Mouse (Mus musculus): ENCODE results near the gene Cox8a. TPM values are rescaled to one million over a fixed set of nuclear protein-coding genes. Genes with fewer than 3 reads are reported as not detected.

The Cox8a gene
- polyA plus RNA-seq, 1 experiment: 2,194 TPM

GRCm38 (mm10) chr19:7191639-7192038, 25.8 kb downstream of the Cox8a start:
- 31% methylated on average over 6 of the region's 6 CpGs for WGBS
- DNase-seq (ENCODE audit: low read depth, low spot score): peak; percentile 42

GRCm38 (mm10) chr19:7190986-7191385, 26.4 kb downstream of the Cox8a start:
- WGBS: 44% methylated on average over 5 of the region's 5 CpGs
- no peak for DNase-seq (ENCODE audit: low read depth, low spot score)

- WGBS: 67% methylated on average over 4 of the region's 4 CpGs
- DNase-seq (ENCODE audit: low read depth, low spot score): no peak
Measured at GRCm38 (mm10) chr19:7189026-7189425, 28.4 kb downstream of the Cox8a start.

GRCm38 (mm10) chr19:7187157-7187556, 30.3 kb downstream of the Cox8a start:
- 64% methylated on average over 5 of the region's 5 CpGs for WGBS
- no peak for DNase-seq (ENCODE audit: low read depth, low spot score)

GRCm38 (mm10) chr19:7185715-7186291, 31.6 kb downstream of the Cox8a start:
- WGBS: 75% methylated on average over 18 of the region's 18 CpGs
- DNase-seq (ENCODE audit: low read depth, low spot score): no peak

GRCm38 (mm10) chr19:7185059-7185458, 32.4 kb downstream of the Cox8a start:
- no peak for DNase-seq (ENCODE audit: low read depth, low spot score)
- 91% methylated on average over 4 of the region's 4 CpGs for WGBS

- 93% methylated on average over 11 of the region's 11 CpGs for WGBS
- DNase-seq (ENCODE audit: low read depth, low spot score): no peak
Measured at GRCm38 (mm10) chr19:7183419-7183818, 34.0 kb downstream of the Cox8a start.

GRCm38 (mm10) chr19:7182273-7182949, 35.0 kb downstream of the Cox8a start:
- DNase-seq (ENCODE audit: low read depth, low spot score): peak; percentile 45
- 7% methylated on average over 23 of the region's 23 CpGs for WGBS

GRCm38 (mm10) chr19:7181496-7181895, 35.9 kb downstream of the Cox8a start:
- WGBS: 79% methylated on average over 7 of the region's 7 CpGs

GRCm38 (mm10) chr19:7180756-7181405, 36.5 kb downstream of the Cox8a start:
- DNase-seq (ENCODE audit: low read depth, low spot score): no peak
- 88% methylated on average over 8 of the region's 8 CpGs for WGBS

More at GRCm38 (mm10) chr19:7181496-7181895, 35.9 kb downstream of the Cox8a start:
- no peak for DNase-seq (ENCODE audit: low read depth, low spot score)

- no peak for DNase-seq (ENCODE audit: low read depth, low spot score)
Measured at GRCm38 (mm10) chr19:7178841-7179452, 38.5 kb downstream of the Cox8a start.

GRCm38 (mm10) chr19:7177804-7178511, 39.5 kb downstream of the Cox8a start:
- WGBS: 83% methylated on average over 13 of the region's 13 CpGs
- no peak for DNase-seq (ENCODE audit: low read depth, low spot score)

More at GRCm38 (mm10) chr19:7178841-7179452, 38.5 kb downstream of the Cox8a start:
- 64% methylated on average over 3 of the region's 3 CpGs for WGBS

- no peak for DNase-seq (ENCODE audit: low read depth, low spot score)
- 56% methylated on average over 11 of the region's 11 CpGs for WGBS
Measured at GRCm38 (mm10) chr19:7176041-7176696, 41.2 kb downstream of the Cox8a start.

- DNase-seq (ENCODE audit: low read depth, low spot score): no peak
- 38% methylated on average over 13 of the region's 13 CpGs for WGBS
Measured at GRCm38 (mm10) chr19:7172051-7172866, 45.2 kb downstream of the Cox8a start.

GRCm38 (mm10) chr19:7171447-7171846, 46.0 kb downstream of the Cox8a start:
- no peak for DNase-seq (ENCODE audit: low read depth, low spot score)
- WGBS: 35% methylated on average over 8 of the region's 8 CpGs

- no peak for DNase-seq (ENCODE audit: low read depth, low spot score)
- WGBS: 46% methylated on average over 6 of the region's 6 CpGs
Measured at GRCm38 (mm10) chr19:7170916-7171315, 46.5 kb downstream of the Cox8a start.

- DNase-seq (ENCODE audit: low read depth, low spot score): no peak
- 78% methylated on average over 2 of the region's 2 CpGs for WGBS
Measured at GRCm38 (mm10) chr19:7168423-7168822, 49.0 kb downstream of the Cox8a start.

- DNase-seq (ENCODE audit: low read depth, low spot score): no peak
- WGBS: 32% methylated on average over 6 of the region's 6 CpGs
Measured at GRCm38 (mm10) chr19:7166767-7167166, 50.6 kb downstream of the Cox8a start.

All from large intestine, adult 2 months (tissue).